Mouse (Mus musculus): ENCODE data around the gene Ube2s.

DNA sequence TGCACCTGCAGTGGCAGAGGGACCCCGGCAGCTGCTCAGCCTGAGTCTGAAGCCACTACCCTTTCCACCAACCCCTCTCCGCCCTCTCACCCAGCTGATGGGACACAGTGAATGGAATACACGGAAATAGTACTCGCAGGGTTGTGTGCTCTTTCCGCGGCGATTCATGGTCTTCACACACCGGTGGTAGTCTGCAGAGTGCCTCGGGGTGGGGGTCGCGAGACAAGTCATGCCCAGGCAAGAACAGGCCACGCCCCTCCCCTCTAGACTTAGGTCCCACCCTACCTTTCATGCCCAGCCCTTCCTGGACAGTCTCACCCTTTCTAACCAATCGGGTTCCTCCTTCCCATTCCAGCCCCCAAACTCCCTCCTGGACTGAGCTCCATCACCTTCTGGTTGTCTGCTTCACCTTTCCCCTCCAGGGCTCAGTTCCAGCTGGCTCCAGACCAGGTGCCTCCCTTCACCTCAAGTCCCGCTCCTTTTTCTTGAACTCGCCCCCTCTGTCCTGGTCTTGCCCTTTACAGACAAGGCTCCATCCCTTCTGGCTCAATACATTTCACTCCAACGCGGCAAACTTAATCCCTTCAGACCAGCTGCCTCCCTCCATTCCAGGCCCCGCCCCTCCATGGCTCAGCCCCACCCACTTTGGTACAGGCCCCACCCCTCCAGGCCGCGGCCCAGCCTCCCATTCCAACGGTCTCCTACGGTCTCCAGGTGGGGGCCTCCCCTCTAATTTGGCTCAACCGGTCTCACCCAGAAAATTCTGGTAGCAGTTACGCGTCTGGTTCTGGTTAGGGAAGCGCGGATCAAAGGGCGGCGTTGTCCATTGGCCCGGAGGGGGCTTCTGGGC lies 60.2 kb downstream of the Ube2s start:
- TF ChIP-seq POLR2A (IDR thresholded peaks at IDR 0.05; ENCODE audit: borderline replicate concordance, extremely low read depth, insufficient read depth, insufficient read length, poor library complexity, severe bottlenecking), result no peak
- TF ChIP-seq CTCF (IDR thresholded peaks at IDR 0.05; ENCODE audit: borderline replicate concordance, extremely low read depth, insufficient read depth, insufficient read length), result no peak

All from brain, embryonic 14.5 days (tissue).